Mouse (Mus musculus) kidney, postnatal 0 days (tissue): ENCODE measurements at regions not wholly inside any gene's neighbourhood (a gene's known extent, or its start where the extent isn't known, plus 50 kb on each side); places are given as distances from the start of the nearest gene placed in this dataset.

Source experiments
- ATAC-seq: fragments of 200-750 bp; cut with Nextera tagmentation; replicated peaks from 2 replicates; pipeline ENCODE4 v1.8.0; 2017; ENCODE audit warnings: low read depth, moderate number of reproducible peaks, moderate TSS enrichment, moderate library complexity; ENCODE audit not compliant: low FRiP score
- DNase-seq: peaks from one replicate; pipeline ENCODE4 v3.0.0-alpha.2; 2016; ENCODE audit warnings: low spot score
- H3K27ac ChIP-seq: fragments of 300-500 bp; sonication (generic); 2 replicates; pipeline ENCODE4 v1.5.1; 2014; ENCODE audit warnings: mild to moderate bottlenecking
- H3K27me3 ChIP-seq: fragments of 300-500 bp; sonication (generic); 2 replicates; pipeline ENCODE4 v1.6.1; 2014; ENCODE audit warnings: low read length, mixed read lengths; ENCODE audit not compliant: insufficient read depth
- H3K36me3 ChIP-seq: fragments of 300-500 bp; sonication (generic); 2 replicates; pipeline ENCODE4 v1.6.1; 2014; ENCODE audit warnings: low read length, mixed read lengths; ENCODE audit not compliant: insufficient read depth
- H3K4me1 ChIP-seq: fragments of 300-500 bp; sonication (generic); replicated peaks from 2 replicates; pipeline ENCODE4 v1.6.1; 2014; ENCODE audit warnings: antibody characterized with exemption, low read length, mixed read lengths; ENCODE audit not compliant: insufficient read depth
- H3K4me2 ChIP-seq: fragments of 300-500 bp; sonication (generic); 2 replicates; pipeline ENCODE4 v1.6.1; 2014; ENCODE audit warnings: mild to moderate bottlenecking, low read length, moderate library complexity, mixed read lengths
- H3K4me3 ChIP-seq: fragments of 300-500 bp; sonication (generic); replicated peaks from 2 replicates; pipeline ENCODE4 v1.5.1; 2014; ENCODE audit warnings: low read depth, low read length
- H3K9ac ChIP-seq: fragments of 300-500 bp; sonication (generic); 2 replicates; pipeline ENCODE4 v1.6.1; 2014; ENCODE audit warnings: low read depth, low read length
- H3K9me3 ChIP-seq: fragments of 300-500 bp; sonication (generic); replicated peaks from 2 replicates; pipeline ENCODE4 v1.6.1; 2016; ENCODE audit warnings: low read length, inconsistent platforms, mixed read lengths
- CTCF ChIP-seq: IDR thresholded peaks from 2 replicates; pipeline ENCODE4 v1.5.1; 2016; ENCODE audit warnings: antibody characterized with exemption, low read depth, mild to moderate bottlenecking, moderate library complexity
- WGBS: fragments of 180-500 bp; shearing (Covaris S2); extraction: QIAGEN DNeasy Blood & Tissue Kit; methylation state at CpG from one replicate; pipeline ENCODE4 v1.1.7; 2014; 5-methylcytosine and 5-hydroxymethylcytosine counted together

GRCm38 (mm10) chr15:87367381-87367780, 176.7 kb upstream of the Fam19a5 start:
- ATAC-seq (no peak), DNase-seq (no peak)
- Histone ChIP-seq H3K27me3 (no peaks in the 10 kb centered on the region), H3K9ac (no peak overlapping the region), H3K9me3 (no peaks in the 10 kb centered on the region), H3K27ac (no peak overlapping the region), H3K36me3 (no peaks in the 10 kb centered on the region), H3K4me2 (no peak overlapping the region), H3K4me3 (no peak overlapping the region), H3K4me1 (no peaks in the 10 kb centered on the region)
- 48% methylated on average over 5 of the region's 5 CpGs for WGBS
- TF ChIP-seq CTCF, result peak; percentile 53

- Histone ChIP-seq H3K27ac (no peak overlapping the region), H3K4me2 (no peak overlapping the region), H3K9me3 (no peaks in the 10 kb centered on the region), H3K27me3 (no peaks in the 10 kb centered on the region), H3K9ac (no peak overlapping the region), H3K4me3 (no peak overlapping the region), H3K36me3 (no peaks in the 10 kb centered on the region), H3K4me1 (no peaks in the 10 kb centered on the region)
- no peak for ATAC-seq
- no peak for TF ChIP-seq CTCF
- 89% methylated on average over 3 of the region's 3 CpGs for WGBS
- DNase-seq, result no peak
Measured at GRCm38 (mm10) chr15:87369381-87369780, 174.7 kb upstream of the Fam19a5 start.

GRCm38 (mm10) chr15:87369836-87370235, 174.3 kb upstream of the Fam19a5 start:
- no peak overlapping the region for H3K4me3 ChIP-seq
- 85% methylated on average over 9 of the region's 9 CpGs for WGBS
- no peak for ATAC-seq
- no peak overlapping the region for H3K4me2 ChIP-seq
- no peaks in the 10 kb centered on the region for H3K36me3 ChIP-seq
- TF ChIP-seq CTCF, result no peak
- H3K4me1 ChIP-seq, result no peaks in the 10 kb centered on the region
- H3K27ac ChIP-seq, result no peak overlapping the region
- no peak overlapping the region for H3K9ac ChIP-seq
- H3K9me3 ChIP-seq, result no peaks in the 10 kb centered on the region
- no peaks in the 10 kb centered on the region for H3K27me3 ChIP-seq
- DNase-seq, result no peak

GRCm38 (mm10) chr15:87370761-87371160, 173.3 kb upstream of the Fam19a5 start:
- no peak for ATAC-seq
- no peak for TF ChIP-seq CTCF
- 73% methylated on average over 7 of the region's 7 CpGs for WGBS

GRCm38 (mm10) chr15:87374670-87375069, 169.4 kb upstream of the Fam19a5 start:
- no peaks in the 10 kb centered on the region for H3K27me3 ChIP-seq

More at GRCm38 (mm10) chr15:87370761-87371160, 173.3 kb upstream of the Fam19a5 start:
- DNase-seq, result no peak
- no peaks in the 10 kb centered on the region for H3K36me3 ChIP-seq
- H3K27ac ChIP-seq, result no peak overlapping the region
- no peak overlapping the region for H3K4me2 ChIP-seq
- H3K9me3 ChIP-seq, result no peaks in the 10 kb centered on the region
- no peaks in the 10 kb centered on the region for H3K27me3 ChIP-seq
- no peak overlapping the region for H3K4me3 ChIP-seq
- H3K4me1 ChIP-seq, result no peaks in the 10 kb centered on the region
- no peak overlapping the region for H3K9ac ChIP-seq

GRCm38 (mm10) chr15:87375596-87376194, 168.4 kb upstream of the Fam19a5 start:
- ATAC-seq (no peak), DNase-seq (no peak)
- TF ChIP-seq CTCF, result no peak
- Histone ChIP-seq H3K9ac (no peak overlapping the region), H3K4me1 (no peaks in the 10 kb centered on the region), H3K36me3 (no peaks in the 10 kb centered on the region), H3K4me2 (no peak overlapping the region), H3K4me3 (no peak overlapping the region), H3K9me3 (no peaks in the 10 kb centered on the region), H3K27me3 (no peaks in the 10 kb centered on the region), H3K27ac (no peak overlapping the region)
- 67% methylated on average over 14 of the region's 14 CpGs for WGBS

More at GRCm38 (mm10) chr15:87374670-87375069, 169.4 kb upstream of the Fam19a5 start:
- DNase-seq (no peak), ATAC-seq (no peak)
- 58% methylated on average over 13 of the region's 13 CpGs for WGBS
- Histone ChIP-seq H3K9me3 (no peaks in the 10 kb centered on the region), H3K4me1 (no peaks in the 10 kb centered on the region), H3K36me3 (no peaks in the 10 kb centered on the region), H3K9ac (no peak overlapping the region), H3K4me3 (no peak overlapping the region), H3K4me2 (no peak overlapping the region), H3K27ac (no peak overlapping the region)
- no peak for TF ChIP-seq CTCF

GRCm38 (mm10) chr15:87383551-87384265, 160.4 kb upstream of the Fam19a5 start:
- 25% methylated on average over 6 of the region's 6 CpGs for WGBS
- Histone ChIP-seq H3K9me3 (no peaks in the 10 kb centered on the region), H3K9ac (no peak overlapping the region), H3K4me1 (no peaks in the 10 kb centered on the region), H3K36me3 (no peaks in the 10 kb centered on the region), H3K27ac (no peak overlapping the region), H3K4me3 (no peak overlapping the region), H3K4me2 (no peak overlapping the region), H3K27me3 (no peaks in the 10 kb centered on the region)
- peak; percentile 29 for DNase-seq
- no peak for ATAC-seq
- no peak for TF ChIP-seq CTCF
